Mouse (Mus musculus) layer of hippocampus, adult 8-10 months (tissue): Measurements from ENCODE around the gene Hes6. TPM values are rescaled to one million over a fixed set of nuclear protein-coding genes. Genes with fewer than 3 reads are reported as not detected.
A peak's percentile ranks its signal among the peaks of the same experiment; 100 is the strongest.

Experiments
- DNase-seq, 2 experiments: peaks; one replicate each; pipeline ENCODE4 v3.0.0; 2022; ENCODE audit warnings: low spot score in 2 of 2
- total RNA-seq, 4 experiments: library from RNA; stranded (reverse); gene quantifications; 2 replicates each; pipeline ENCODE4 v1.2.4; 2022

The Hes6 gene
- total RNA-seq, 4 experiments from 2014 or later, result 15.0 to 20.8 (median 16.2) TPM

- DNase-seq, result no peak
Observed at GRCm38 (mm10) chr1:91442350-91442990, 28.6 kb upstream of the Hes6 start.

- DNase-seq, result no peak
Observed at GRCm38 (mm10) chr1:91441855-91442254, 28.0 kb upstream of the Hes6 start.

DNA sequence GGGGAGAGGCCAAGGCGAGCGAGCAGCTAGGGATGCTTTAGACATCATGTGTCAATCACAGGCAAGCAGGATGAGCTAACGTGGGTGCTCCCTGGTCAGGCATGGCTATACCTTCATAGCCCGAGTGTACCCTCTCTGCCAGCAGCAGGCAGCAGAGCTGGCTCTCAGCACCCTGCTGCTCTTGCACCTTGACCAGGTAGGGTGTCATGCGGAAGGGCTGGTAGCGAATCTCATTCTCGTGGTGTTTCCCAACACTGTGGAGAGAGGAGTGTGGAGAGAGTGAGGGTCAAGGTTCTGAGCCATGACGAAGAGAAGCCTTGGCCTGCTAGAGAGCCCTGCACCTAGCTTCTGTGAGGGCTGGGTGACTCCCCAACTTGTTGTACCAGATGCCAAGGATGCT lies 25.9 kb upstream of the Hes6 start:
- DNase-seq, result no peak

DNA sequence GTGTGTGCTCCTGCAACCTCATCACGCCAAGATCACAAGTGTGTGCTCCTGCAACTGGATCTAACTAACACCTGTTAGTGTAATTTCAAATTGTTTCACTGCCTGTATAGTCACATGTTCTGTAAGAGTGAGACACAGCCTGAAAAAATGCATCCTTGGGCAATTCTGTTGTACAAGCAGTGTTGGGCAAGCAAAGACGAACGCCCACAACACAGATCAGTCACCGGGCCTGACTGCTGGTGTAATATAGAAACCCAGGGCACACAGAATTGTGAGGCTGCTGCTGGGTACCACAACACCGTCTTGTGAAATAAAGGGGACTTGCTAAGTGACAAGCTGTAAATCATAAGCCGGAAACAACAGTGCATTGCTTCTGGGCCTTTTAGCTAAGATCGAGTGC lies 23.7 kb upstream of the Hes6 start:
- no peak for DNase-seq

DNA sequence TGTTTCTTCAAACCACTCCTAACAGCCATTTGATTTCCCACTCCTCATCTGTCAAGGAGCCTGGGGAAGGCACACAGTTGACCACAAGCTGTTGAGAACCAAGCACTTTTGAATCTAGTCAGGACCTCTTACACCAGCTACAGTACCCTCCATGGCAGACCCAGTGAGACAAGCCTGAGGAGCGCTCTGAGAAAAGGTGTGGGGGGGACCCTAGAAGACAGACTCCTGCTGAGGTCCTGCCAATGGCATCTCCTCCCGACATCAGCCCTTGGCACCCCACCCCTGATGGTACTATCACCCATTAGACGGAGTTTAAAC lies 23.2 kb upstream of the Hes6 start:
- DNase-seq, result no peak

DNA sequence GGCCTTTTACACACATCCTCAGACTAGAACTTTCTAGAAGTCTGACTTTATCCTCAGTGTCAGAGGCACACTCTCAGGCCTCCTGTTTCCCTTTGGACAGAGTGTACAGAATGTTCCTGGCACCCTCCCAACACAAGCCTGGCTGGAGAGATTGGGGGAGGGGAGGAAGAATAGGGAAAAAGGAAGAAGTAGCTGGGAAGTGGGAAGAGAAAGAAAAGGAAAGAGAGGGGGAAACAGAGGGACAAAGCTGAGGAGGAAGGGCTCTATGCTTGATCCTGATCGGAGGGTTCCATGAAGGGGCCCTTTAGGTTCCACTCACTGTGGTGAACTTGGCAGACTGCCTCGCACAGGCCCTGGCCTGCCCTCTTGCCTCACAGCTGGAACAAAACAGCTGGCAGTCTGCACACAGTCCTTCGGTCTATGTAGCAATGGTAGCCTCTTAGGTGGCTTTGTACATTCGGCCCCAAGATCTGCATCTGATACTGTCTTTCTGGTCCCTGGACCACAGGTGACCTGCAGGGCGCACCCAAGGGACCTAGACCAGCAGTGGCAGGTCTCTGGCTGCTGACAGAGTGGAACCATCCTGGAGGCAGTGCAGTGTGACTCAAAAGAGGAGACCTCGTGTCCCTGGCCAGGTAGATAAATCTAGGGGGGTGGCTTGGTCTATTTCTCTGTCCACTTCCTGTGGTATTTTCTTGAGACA lies 22.7 kb upstream of the Hes6 start:
- DNase-seq, result peak; percentile 29 to 35

DNA sequence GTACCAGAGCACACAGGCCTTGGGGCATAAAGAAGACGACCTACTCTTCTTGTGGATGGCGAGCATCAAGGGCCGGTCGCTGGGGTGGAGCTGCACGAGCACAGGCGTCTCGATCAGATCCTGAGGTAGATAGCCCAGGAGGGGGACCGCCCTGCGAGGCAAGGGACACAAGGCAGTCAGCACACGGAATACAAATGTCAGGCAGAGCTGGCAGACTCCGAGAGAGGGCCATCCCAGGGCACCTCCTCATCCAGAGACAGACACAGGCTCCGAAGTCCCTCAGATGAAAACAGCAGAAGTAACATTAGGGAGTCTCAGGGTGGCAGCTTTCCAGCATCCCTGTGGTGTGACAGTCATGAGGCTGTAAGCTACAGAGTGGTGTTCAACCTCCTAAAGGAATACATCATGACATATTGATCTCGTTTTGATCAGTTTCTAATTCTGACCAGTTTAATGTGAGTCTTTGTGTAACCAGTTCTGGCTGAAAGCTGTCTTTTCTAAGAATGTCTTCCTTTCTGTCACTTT lies 21.8 kb upstream of the Hes6 start:
- DNase-seq, result no peak

GRCm38 (mm10) chr1:91434905-91435304 lies 21.1 kb upstream of the Hes6 start:
- DNase-seq, result no peak

GRCm38 (mm10) chr1:91430761-91431160 lies 16.9 kb upstream of the Hes6 start:
- no peak for DNase-seq

DNA sequence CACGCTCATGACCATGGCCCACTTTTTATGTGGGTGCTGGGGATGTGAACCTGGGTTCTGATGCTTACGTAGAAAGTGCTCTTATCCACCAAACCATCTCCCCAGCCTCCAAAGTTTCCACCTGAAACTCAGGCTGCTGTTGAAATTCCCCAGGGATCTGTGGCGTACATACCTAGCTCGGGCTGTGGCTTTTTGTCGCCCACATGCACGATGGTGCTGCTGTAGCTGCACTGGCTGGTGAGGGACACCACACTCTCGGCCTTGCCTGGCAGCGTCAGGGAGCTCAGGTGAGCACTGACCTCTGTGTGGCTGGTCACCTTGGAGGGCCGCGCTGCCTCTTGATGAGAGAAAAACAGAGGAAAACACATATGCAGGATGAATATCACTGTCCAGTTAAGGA lies 15.4 kb upstream of the Hes6 start:
- no peak for DNase-seq

DNA sequence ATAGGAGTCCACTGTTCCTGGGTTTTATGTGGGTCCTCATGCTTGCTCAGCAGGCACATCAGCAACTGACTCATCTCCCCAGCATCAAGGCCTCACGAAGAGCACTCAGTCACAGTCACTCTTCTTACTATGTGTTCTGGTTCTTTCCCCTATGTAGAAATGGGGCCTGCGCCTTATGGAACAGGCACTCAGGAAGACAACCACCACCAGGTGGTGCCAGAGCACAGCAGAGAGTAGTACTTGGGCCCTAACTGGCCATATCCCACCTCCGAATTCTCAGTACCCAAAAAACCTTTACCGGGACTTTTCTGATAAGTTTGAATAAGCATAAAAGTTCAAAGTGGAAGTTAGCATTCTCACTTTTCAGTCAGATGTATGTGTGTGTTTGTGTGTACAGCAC lies 14.8 kb upstream of the Hes6 start:
- DNase-seq, result peak; percentile 63 to 79

DNA sequence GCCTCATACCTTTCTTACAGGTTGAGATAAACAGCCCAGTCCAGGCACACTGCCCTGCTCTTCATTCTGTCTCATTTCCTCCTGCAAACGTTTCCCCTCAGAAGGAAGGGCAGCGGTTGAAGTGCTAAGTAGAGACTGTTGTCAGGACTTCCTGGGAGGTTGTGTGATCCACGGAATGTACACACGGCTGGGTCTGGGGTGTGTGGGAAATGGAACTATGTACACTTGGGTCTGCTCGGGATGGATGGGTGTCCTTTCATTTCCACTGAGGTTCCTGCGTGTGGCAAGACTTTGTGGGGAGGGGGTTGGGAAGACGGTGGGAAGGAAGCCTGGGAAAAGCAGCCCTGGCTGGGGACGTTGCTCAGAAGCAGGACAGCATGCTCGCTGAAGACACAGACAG lies 12.6 kb upstream of the Hes6 start:
- no peak for DNase-seq

DNA sequence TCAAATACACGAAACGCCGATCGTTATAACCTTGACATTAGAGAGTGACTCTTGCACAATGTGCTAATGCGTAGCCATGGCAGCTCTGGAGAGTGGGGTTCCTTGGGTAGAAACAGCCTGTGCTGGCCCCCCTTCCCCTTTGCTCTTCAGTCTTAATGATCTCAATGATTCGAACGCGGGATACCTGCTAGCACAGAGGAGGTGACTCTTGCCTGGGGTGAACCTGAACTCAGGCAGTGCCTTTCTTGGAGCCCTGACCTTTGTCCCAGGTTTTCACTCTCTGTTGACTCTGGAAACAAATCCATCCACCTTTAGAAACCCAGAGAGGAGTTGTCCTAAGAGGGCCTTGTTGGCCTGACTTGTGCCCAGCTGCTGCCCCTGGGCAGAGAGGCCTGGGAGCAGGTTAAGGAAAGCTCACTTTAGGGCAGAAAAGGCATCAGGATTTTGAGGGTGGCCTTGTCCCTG lies 6.8 kb upstream of the Hes6 start:
- no peak for DNase-seq

GRCm38 (mm10) chr1:91419862-91420600 lies 6.2 kb upstream of the Hes6 start:
- DNase-seq, result no peak

GRCm38 (mm10) chr1:91417991-91418390 lies 4.2 kb upstream of the Hes6 start:
- no peak for DNase-seq

DNA sequence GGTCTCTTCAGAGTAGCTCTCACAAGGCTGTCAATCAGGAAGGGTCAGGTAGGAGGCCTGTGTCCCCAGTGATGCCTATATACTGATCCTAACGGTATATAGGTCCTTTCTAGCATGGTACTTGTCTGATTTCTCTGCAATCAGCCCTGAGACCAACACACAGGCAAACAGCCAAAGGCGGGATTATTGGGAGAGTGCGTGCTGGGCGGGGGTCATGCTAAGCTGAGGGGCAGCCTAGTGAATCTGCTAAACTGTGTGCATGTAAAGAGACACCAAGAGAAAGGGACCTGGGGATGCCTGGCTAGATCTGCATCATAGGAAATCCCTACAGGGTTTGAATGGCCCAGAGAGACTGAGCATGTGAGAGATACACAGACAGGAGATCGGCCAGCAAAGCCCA lies 1.5 kb upstream of the Hes6 start:
- DNase-seq, result no peak

GRCm38 (mm10) chr1:91414903-91415302 lies 1.1 kb upstream of the Hes6 start:
- DNase-seq, result no peak

DNA sequence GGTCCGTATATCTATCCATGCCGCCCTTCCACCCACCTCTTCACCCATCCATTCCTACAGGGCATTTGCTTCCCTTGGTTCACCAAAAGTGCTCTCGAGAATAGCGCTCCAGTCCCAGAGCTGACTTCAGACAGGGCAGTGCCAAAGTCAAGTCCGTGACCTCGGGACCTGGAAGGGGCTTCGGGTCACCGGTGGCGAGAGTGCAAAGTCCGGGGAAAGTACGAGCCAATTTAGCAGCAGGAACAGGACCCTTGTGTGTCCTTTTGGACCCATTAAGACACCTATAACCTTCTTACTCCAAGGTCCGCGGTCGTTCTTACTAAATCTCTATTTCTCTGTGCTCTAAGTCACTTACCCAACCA lies 321 bp downstream of the Hes6 start:
- DNase-seq, result no peak

DNA sequence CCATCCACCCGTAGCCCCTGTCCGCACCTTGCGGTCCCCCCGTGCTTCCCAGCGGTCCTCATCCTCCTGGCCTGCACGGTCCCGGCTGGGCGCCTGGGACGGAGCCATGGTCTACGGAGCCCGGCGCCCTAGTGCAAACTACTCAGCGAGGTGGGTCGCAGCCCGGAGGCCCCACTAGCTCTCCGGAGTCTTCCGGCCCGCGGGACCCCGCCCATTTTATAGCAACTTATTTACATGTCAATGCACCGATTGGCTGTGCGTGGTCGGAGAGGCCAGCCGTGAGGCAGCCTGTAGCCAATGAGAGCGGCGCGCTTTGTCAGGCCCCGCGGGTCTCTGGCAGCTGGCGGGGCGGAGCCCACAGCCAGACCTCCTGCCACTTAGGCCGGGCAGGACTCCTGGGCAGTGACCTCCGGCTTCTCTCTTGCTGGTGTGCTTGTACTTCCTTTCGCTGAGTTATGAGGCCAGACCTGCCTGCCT lies 770 bp downstream of the Hes6 start:
- DNase-seq, result peak; percentile 89 to 91

DNA sequence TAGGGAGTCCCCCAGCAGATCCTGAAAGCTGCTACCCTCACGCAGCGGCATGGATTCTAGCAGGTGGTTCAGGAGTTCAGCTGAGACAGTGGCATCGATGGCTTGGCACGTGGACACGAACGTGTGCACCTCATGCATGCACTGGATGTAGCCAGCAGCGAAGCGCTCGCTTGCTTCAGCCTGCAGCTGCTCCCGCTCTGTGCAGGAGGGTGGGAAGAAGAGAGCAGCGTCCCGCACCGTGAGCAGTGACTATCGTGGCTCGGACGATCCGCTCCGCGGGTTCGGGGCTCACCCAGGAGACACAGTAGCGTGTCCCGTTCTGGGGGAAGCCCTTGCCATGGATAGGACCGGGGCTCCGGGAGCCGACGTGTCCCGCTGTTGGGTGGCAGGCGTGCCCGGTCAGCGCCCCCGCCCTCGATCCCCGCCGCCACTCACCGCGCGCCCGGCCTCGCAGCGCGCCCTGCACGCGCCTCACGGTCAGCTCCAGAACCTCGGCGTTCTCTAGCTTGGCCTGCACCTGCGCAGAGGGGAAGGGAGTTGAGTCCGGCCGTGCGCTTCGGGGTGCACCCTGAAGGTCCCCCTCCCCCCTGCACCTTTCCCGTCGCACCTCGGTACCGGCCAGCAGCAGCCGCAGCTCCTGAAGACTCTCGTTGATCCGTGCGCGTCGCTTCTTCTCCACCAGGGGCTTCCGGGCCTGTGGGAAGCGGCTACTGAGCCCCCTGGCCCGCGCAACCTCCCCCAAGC lies 1.4 kb downstream of the Hes6 start:
- DNase-seq, result no peak

DNA sequence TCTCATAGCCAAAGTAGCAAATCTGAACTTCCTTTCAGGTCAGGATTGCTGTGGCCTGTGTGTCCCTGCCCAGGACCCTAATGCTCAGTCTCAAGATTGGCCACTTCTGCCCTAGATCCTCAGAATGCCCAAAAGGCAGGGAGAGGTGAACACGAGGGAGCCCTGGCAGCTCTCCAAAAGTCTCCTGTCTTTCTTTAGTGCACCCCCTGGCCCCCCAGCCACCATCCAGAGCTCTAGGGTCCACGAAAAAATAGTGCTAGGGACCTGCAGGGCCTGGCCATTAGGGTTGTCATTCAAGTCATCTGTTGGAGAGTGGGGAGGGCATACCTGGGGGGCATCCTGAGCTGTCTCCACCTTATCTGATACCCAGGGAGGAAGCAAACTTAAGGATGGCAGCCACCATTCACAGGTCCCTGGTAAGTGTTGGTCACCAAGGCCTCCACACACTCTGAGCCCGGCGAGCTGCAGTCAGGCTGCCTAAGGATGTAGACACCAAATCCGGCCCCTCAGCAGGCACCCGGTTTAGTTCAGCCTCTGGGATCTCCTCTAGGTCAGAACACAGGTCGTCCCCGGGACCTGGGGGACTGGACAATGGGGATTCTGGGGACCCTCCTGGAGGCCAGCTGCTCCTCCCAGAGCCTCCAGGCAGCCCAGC lies 2.1 kb downstream of the Hes6 start:
- DNase-seq, result no peak
